Mouse (Mus musculus) brain, embryonic 14.5 days (tissue): ENCODE measurements at regions not wholly inside any gene's neighbourhood (a gene's known extent, or its start where the extent isn't known, plus 50 kb on each side); places are given as distances from the start of the nearest gene placed in this dataset.

ENCODE experiments used
- CTCF ChIP-seq: fragments of 200-500 bp; IDR thresholded peaks from 2 replicates; pipeline ENCODE4 v1.5.1; 2012; ENCODE audit warnings: inconsistent platforms, mild to moderate bottlenecking, moderate library complexity, borderline replicate concordance; ENCODE audit not compliant: insufficient read depth, insufficient read length; ENCODE audit errors: extremely low read depth
- POLR2A ChIP-seq: fragments of 200-500 bp; IDR thresholded peaks from 2 replicates; pipeline ENCODE4 v1.6.1; 2012; ENCODE audit warnings: mild to moderate bottlenecking, inconsistent platforms, borderline replicate concordance; ENCODE audit not compliant: poor library complexity, insufficient read depth, insufficient read length, severe bottlenecking; ENCODE audit errors: extremely low read depth

- TF ChIP-seq POLR2A (no peak), CTCF (no peak)
Observed at GRCm38 (mm10) chr14:98873446-98873845, 120.7 kb downstream of the Rpl36a-ps1 start.
